Comparison of ENCODE assay signal across 8 mouse cellular contexts in genomic region chr5:92725935-92726334, GRCm38 (mm10). TPM values are rescaled to one million over a fixed set of nuclear protein-coding genes. Genes with fewer than 3 reads are reported as not detected.
A peak's percentile ranks its signal among the peaks of the same experiment; 100 is the strongest.
DNase-seq lines count a peak whose midpoint lies in the region; ATAC-seq and TF ChIP-seq lines count a peak whose summit lies in the region.

No protein-coding gene starts in this region.

- TF ChIP-seq POLR2A in testis, adult 2 months (IDR thresholded peaks at IDR 0.05; ENCODE audit: control insufficient read depth, low read depth, low read length): no peak

- H3K27me3 ChIP-seq in embryonic facial prominence, embryonic 11.5 days (ENCODE audit: control insufficient read depth, insufficient read depth, low read length): no peaks in the 10 kb centered on the region
- H3K27me3 ChIP-seq in hindbrain, embryonic 13.5 days: no peaks in the 10 kb centered on the region
- H3K27me3 ChIP-seq in midbrain, embryonic 11.5 days (ENCODE audit: control insufficient read depth, insufficient read depth, low read length): no peaks in the 10 kb centered on the region
- no peaks in the 10 kb centered on the region for H3K27me3 ChIP-seq in testis, adult 2 months (ENCODE audit: control insufficient read depth, insufficient read depth, low read length)

- 31% methylated on average over 6 of the region's 6 CpGs for WGBS in embryonic facial prominence, embryonic 11.5 days
- WGBS in hindbrain, embryonic 13.5 days: 32% methylated on average over 6 of the region's 6 CpGs
- WGBS in midbrain, embryonic 11.5 days: 31% methylated on average over 6 of the region's 6 CpGs

- peak; percentile 18 for DNase-seq in gastrocnemius, adult 18-20 months (ENCODE audit: low spot score)
- no peak for DNase-seq in gastrocnemius, postnatal 25 days
- DNase-seq in adipocyte (ENCODE audit: low spot score): peak; percentile 80
- DNase-seq in embryonic facial prominence, embryonic 11.5 days (ENCODE audit: low spot score): peak; percentile 90
- peak; percentile 22 for DNase-seq in left cerebral cortex, adult 11 months (ENCODE audit: low spot score)
- DNase-seq in midbrain, embryonic 11.5 days (ENCODE audit: low spot score, missing footprints): peak; percentile 96

- ATAC-seq in embryonic facial prominence, embryonic 11.5 days (replicated peaks; ENCODE audit: insufficient number of reproducible peaks, low FRiP score, low TSS enrichment, low read depth): no peak
- peak; percentile 70 for ATAC-seq in hindbrain, embryonic 13.5 days (ENCODE audit: low FRiP score)
- peak; percentile 78 for ATAC-seq in midbrain, embryonic 11.5 days (ENCODE audit: low FRiP score)

- no peaks in the 10 kb centered on the region for H3K4me1 ChIP-seq in embryonic facial prominence, embryonic 11.5 days (ENCODE audit: control insufficient read depth, insufficient read depth, low read length)
- no peaks in the 10 kb centered on the region for H3K4me1 ChIP-seq in hindbrain, embryonic 13.5 days (replicated peaks)
- H3K4me1 ChIP-seq in midbrain, embryonic 11.5 days (ENCODE audit: control insufficient read depth, insufficient read depth, low read length): no peaks in the 10 kb centered on the region
- H3K4me1 ChIP-seq in testis, adult 2 months (ENCODE audit: control insufficient read depth, insufficient read depth, low read length): no peaks in the 10 kb centered on the region

- no peak overlapping the region for H3K4me3 ChIP-seq in embryonic facial prominence, embryonic 11.5 days (ENCODE audit: low read depth, low read length)
- no peak overlapping the region for H3K4me3 ChIP-seq in hindbrain, embryonic 13.5 days
- no peak overlapping the region for H3K4me3 ChIP-seq in midbrain, embryonic 11.5 days (ENCODE audit: low read depth, low read length)
- H3K4me3 ChIP-seq in testis, adult 2 months (ENCODE audit: control insufficient read depth, low read depth, low read length): no peak overlapping the region

- no peak overlapping the region for H3K4me2 ChIP-seq in embryonic facial prominence, embryonic 11.5 days (ENCODE audit: low read depth, low read length)
- no peak overlapping the region for H3K4me2 ChIP-seq in hindbrain, embryonic 13.5 days
- no peak overlapping the region for H3K4me2 ChIP-seq in midbrain, embryonic 11.5 days

- H3K9ac ChIP-seq in embryonic facial prominence, embryonic 11.5 days (replicated peaks; ENCODE audit: low read length): no peak overlapping the region
- no peak overlapping the region for H3K9ac ChIP-seq in hindbrain, embryonic 13.5 days
- no peak overlapping the region for H3K9ac ChIP-seq in midbrain, embryonic 11.5 days (ENCODE audit: low read length)

- no peaks in the 10 kb centered on the region for H3K36me3 ChIP-seq in embryonic facial prominence, embryonic 11.5 days (replicated peaks; ENCODE audit: control insufficient read depth, insufficient read depth, low read depth, low read length)
- no peaks in the 10 kb centered on the region for H3K36me3 ChIP-seq in hindbrain, embryonic 13.5 days
- H3K36me3 ChIP-seq in midbrain, embryonic 11.5 days (ENCODE audit: control insufficient read depth, insufficient read depth, low read length): no peaks in the 10 kb centered on the region
- H3K36me3 ChIP-seq in testis, adult 2 months (ENCODE audit: control insufficient read depth, insufficient read depth, low read length): no peaks in the 10 kb centered on the region

- TF ChIP-seq CTCF in testis, adult 2 months (IDR thresholded peaks at IDR 0.05; ENCODE audit: control insufficient read depth, insufficient read depth, insufficient replicate concordance, low read depth, low read length): peak; percentile 17; the same call in 1 of the 2 replicates

- no peak overlapping the region for H3K27ac ChIP-seq in embryonic facial prominence, embryonic 11.5 days (replicated peaks; ENCODE audit: low read depth, low read length)
- no peak overlapping the region for H3K27ac ChIP-seq in hindbrain, embryonic 13.5 days
- H3K27ac ChIP-seq in midbrain, embryonic 11.5 days (ENCODE audit: low read depth, low read length): no peak overlapping the region
- H3K27ac ChIP-seq in testis, adult 2 months (ENCODE audit: control insufficient read depth, insufficient read depth, low read depth, low read length): no peak overlapping the region

- no peaks in the 10 kb centered on the region for H3K9me3 ChIP-seq in embryonic facial prominence, embryonic 11.5 days (replicated peaks; ENCODE audit: control insufficient read depth, low read length)
- H3K9me3 ChIP-seq in hindbrain, embryonic 13.5 days: no peaks in the 10 kb centered on the region
- H3K9me3 ChIP-seq in midbrain, embryonic 11.5 days (ENCODE audit: control insufficient read depth, low read length): no peaks in the 10 kb centered on the region

RNA-seq across cellular contexts. Expression of gene Shroom3, which starts 42.7 kb away (rescaled TPM):
- total RNA-seq in gastrocnemius, adult 18-20 months (2021): 1 to 10 TPM in 1 of 2 experiments, under 1 TPM in 1; 0.50 to 1.6 TPM
- total RNA-seq in gastrocnemius, postnatal 25 days (2021): under 1 TPM; 0.23 to 0.40 TPM
- 2.2 and 4.5 TPM in 2 replicates for polyA plus RNA-seq in embryonic facial prominence, embryonic 11.5 days (2014; fragmentation: Nextera tagmentation; extraction: Ambion mirVana)
- polyA plus RNA-seq in hindbrain, embryonic 13.5 days (2015; fragmentation: Nextera tagmentation; extraction: Ambion mirVana): 2.0 and 2.1 TPM in 2 replicates
- 6.0 and 6.2 TPM in 2 replicates for polyA plus RNA-seq in midbrain, embryonic 11.5 days (2014; fragmentation: Nextera tagmentation; extraction: Ambion mirVana)
- 25.6 and 33.5 TPM in 2 replicates for polyA plus RNA-seq in testis, adult 2 months (2012; rRNA removed)

RNA-seq across cellular contexts. Expression of gene Ccdc158, which starts 50.9 kb away (rescaled TPM):
- 1 to 10 TPM in 1 of 2 experiments, under 1 TPM in 1; 0.43 to 1.2 TPM for total RNA-seq in gastrocnemius, adult 18-20 months (2021)
- total RNA-seq in gastrocnemius, postnatal 25 days (2021): under 1 TPM; 0.23 to 0.24 TPM
- 0.33 and 0.72 TPM in 2 replicates for polyA plus RNA-seq in embryonic facial prominence, embryonic 11.5 days (2014; fragmentation: Nextera tagmentation; extraction: Ambion mirVana)
- polyA plus RNA-seq in hindbrain, embryonic 13.5 days (2015; fragmentation: Nextera tagmentation; extraction: Ambion mirVana): 0.43 and 0.44 TPM in 2 replicates
- 0.92 and 1.1 TPM in 2 replicates for polyA plus RNA-seq in midbrain, embryonic 11.5 days (2014; fragmentation: Nextera tagmentation; extraction: Ambion mirVana)
- polyA plus RNA-seq in testis, adult 2 months (2012; rRNA removed): 43.7 and 46.9 TPM in 2 replicates

Comparison
In these comparisons a context has a peak if more than half of its experiments do, and no peak if none do; other contexts are left out.
1. RNA of gene Ccdc158, which starts 50.9 kb away (polyA plus RNA-seq): 43.7 to 46.9 TPM in testis, adult 2 months; 0.92 to 1.1 TPM in midbrain, embryonic 11.5 days, 0.33 to 0.72 TPM in embryonic facial prominence, embryonic 11.5 days and 0.43 to 0.44 TPM in hindbrain, embryonic 13.5 days; every median in the first group is over 10 times any median in the second.